Mouse (Mus musculus) kidney, embryonic 14.5 days (tissue): ENCODE measurements around the gene Rnaseh2b. TPM values are rescaled to one million over a fixed set of nuclear protein-coding genes. Genes with fewer than 3 reads are reported as not detected.

Experiments used
- ATAC-seq: fragments of 200-750 bp; cut with Nextera tagmentation; 2 replicates; pipeline ENCODE4 v1.8.0; 2017; ENCODE audit warnings: moderate number of reproducible peaks, mild to moderate bottlenecking, moderate TSS enrichment, moderate library complexity; ENCODE audit not compliant: low FRiP score, low TSS enrichment
- H3K27ac ChIP-seq: fragments of 300-500 bp; sonication (generic); 2 replicates; pipeline ENCODE4 v1.5.1; 2014; ENCODE audit warnings: low read depth, mild to moderate bottlenecking, low read length, moderate library complexity, mixed read lengths
- H3K27me3 ChIP-seq: fragments of 300-500 bp; sonication (generic); 2 replicates; pipeline ENCODE4 v1.6.1; 2014; ENCODE audit warnings: mild to moderate bottlenecking, low read length; ENCODE audit not compliant: control insufficient read depth, insufficient read depth
- H3K36me3 ChIP-seq: fragments of 300-500 bp; sonication (generic); 2 replicates; pipeline ENCODE4 v1.6.1; 2014; ENCODE audit warnings: low read length, mixed read lengths; ENCODE audit not compliant: control insufficient read depth, insufficient read depth
- H3K4me1 ChIP-seq: fragments of 300-500 bp; sonication (generic); 2 replicates; pipeline ENCODE4 v1.6.1; 2014; ENCODE audit warnings: low read length, mixed read lengths; ENCODE audit not compliant: control insufficient read depth, insufficient read depth
- H3K4me2 ChIP-seq: fragments of 300-500 bp; sonication (generic); replicated peaks from 2 replicates; pipeline ENCODE4 v1.6.1; 2014; ENCODE audit warnings: low read depth, mild to moderate bottlenecking, low read length
- H3K4me3 ChIP-seq: fragments of 300-500 bp; sonication (generic); 2 replicates; pipeline ENCODE4 v1.5.1; 2014; ENCODE audit warnings: mild to moderate bottlenecking, low read length
- H3K9ac ChIP-seq: fragments of 300-500 bp; sonication (generic); 2 replicates; pipeline ENCODE4 v1.6.1; 2014; ENCODE audit warnings: low read depth, mild to moderate bottlenecking, low read length, moderate library complexity
- H3K9me3 ChIP-seq: fragments of 300-500 bp; sonication (generic); 2 replicates; pipeline ENCODE4 v1.6.1; 2016; ENCODE audit warnings: low read length; ENCODE audit not compliant: control insufficient read depth
- WGBS: fragments of 180-500 bp; shearing (Covaris S2); extraction: QIAGEN DNeasy Blood & Tissue Kit; methylation state at CpG from one replicate; pipeline ENCODE4 v1.1.7; 2014; 5-methylcytosine and 5-hydroxymethylcytosine counted together
- polyA plus RNA-seq: library from polyadenylated mRNA; unstranded; fragments of >200 nt; fragmentation: Nextera tagmentation; extraction: Ambion mirVana; gene quantifications from 2 replicates; pipeline ENCODE4 v1.2.1, GENCODE M21; 2014

Gene Rnaseh2b
- polyA plus RNA-seq, 1 experiment from 2014 or later: 69.3 TPM

DNA sequence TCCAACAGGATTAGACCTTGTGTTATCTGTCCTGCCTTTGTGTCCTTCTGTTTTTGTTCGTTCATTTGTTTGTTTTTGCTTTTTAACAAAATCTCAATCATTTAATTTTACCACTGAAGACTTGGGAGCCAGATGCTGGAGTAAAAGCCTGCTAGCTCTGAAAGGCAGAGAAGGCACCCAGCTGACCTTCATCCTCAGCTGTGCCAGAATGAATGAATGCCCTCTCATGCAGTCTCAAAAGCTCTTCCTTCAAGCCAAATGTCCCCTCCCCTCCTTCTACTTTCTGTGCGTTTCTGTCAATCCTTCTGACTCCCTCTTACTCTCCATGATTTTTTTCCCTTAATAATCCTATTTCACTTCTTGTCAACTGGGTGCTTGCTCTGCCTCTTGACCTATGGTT lies 34.8 kb downstream of the Rnaseh2b start:
- ATAC-seq: no peak
- 43% methylated on average over 2 of the region's 2 CpGs for WGBS
- Histone ChIP-seq H3K27me3 (no peaks in the 10 kb centered on the region), H3K4me3 (no peak overlapping the region), H3K9me3 (no peaks in the 10 kb centered on the region), H3K4me1 (peaks cover 3% of the 10 kb centered on the region; the same call in 1 of the 2 replicates), H3K4me2 (no peak overlapping the region), H3K27ac (no peak overlapping the region), H3K36me3 (no peaks in the 10 kb centered on the region), H3K9ac (no peak overlapping the region)

DNA sequence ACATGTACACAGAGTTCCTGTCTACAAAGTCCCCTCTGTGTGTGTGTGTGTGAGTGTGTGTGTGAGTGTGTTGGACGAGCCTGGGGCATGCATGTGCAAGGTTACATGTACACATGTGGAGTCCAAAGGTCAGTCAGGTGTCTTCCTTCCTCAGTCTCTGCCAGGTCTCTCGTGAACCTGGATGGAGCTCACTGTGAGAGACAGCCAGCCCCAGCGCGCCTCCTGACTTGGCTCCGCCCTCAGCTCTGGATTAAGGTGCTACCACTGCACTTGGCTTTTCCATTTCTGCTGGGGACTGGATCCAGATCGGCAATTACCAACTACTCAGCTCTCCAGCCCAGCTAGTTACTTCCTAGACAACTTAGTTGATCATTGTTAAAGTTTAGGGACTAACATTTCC lies 36.2 kb downstream of the Rnaseh2b start:
- Histone ChIP-seq H3K4me1 (peaks cover 12% of the 10 kb centered on the region; the same call in 1 of the 2 replicates), H3K4me3 (no peak overlapping the region), H3K9ac (no peak overlapping the region), H3K27me3 (no peaks in the 10 kb centered on the region), H3K27ac (no peak overlapping the region), H3K9me3 (no peaks in the 10 kb centered on the region), H3K4me2 (no peak overlapping the region), H3K36me3 (no peaks in the 10 kb centered on the region)
- ATAC-seq: no peak
- WGBS: 55% methylated on average over 6 of the region's 6 CpGs

DNA sequence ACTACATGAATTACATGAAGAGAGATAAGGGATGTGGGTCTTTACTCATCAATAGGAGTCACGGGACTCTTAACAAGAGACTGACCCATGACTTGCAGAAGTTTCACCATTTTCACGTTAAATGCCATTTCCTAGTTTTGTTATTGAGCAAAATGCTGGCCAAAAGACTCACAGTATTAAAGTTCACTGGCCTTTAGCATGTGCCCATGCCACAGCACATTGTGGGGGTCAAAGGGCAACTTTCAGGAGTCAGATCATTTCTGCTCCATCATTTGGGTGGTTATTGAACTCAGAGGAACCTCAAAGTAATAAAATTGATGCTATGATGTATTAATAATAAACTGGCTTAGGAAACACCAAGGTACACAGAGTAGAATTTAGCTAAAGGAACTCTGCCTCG lies 37.2 kb downstream of the Rnaseh2b start:
- no peaks in the 10 kb centered on the region for H3K27me3 ChIP-seq
- peaks cover 12% of the 10 kb centered on the region; the same call in 1 of the 2 replicates for H3K4me1 ChIP-seq
- H3K4me2 ChIP-seq: no peak overlapping the region
- H3K27ac ChIP-seq: no peak overlapping the region
- 83% methylated on average over 3 of the region's 3 CpGs for WGBS
- no peak for ATAC-seq
- H3K9me3 ChIP-seq: no peaks in the 10 kb centered on the region
- no peak overlapping the region for H3K4me3 ChIP-seq
- H3K36me3 ChIP-seq: no peaks in the 10 kb centered on the region
- H3K9ac ChIP-seq: no peak overlapping the region

DNA sequence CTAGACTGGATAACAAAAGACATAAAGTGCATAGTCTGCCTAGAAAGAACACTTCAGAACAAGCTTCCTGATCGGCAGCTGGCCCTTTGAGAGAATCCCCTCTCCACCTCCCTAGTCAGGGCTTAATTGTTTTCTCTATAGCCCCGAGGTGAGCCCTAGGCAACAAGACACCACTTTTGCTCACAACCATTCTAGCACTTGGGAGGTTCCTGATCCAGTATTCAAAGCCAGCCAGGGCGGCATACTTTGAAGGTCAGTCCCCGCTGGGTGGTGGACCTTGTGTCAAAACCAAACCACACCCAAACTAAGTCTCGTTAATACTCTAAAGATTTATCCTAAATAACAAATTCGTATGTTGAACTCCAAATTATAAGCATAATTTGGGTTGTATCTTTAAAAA lies 39.1 kb downstream of the Rnaseh2b start:
- no peaks in the 10 kb centered on the region for H3K9me3 ChIP-seq
- H3K4me3 ChIP-seq: peak overlapping the region; percentile 77
- peak overlapping the region; percentile 81 for H3K4me2 ChIP-seq
- no peak for ATAC-seq
- 18% methylated on average over 6 of the region's 6 CpGs for WGBS
- no peaks in the 10 kb centered on the region for H3K36me3 ChIP-seq
- peak overlapping the region; percentile 84; the same call in 1 of the 2 replicates for H3K9ac ChIP-seq
- H3K27ac ChIP-seq: no peak overlapping the region
- H3K27me3 ChIP-seq: no peaks in the 10 kb centered on the region
- peaks cover 12% of the 10 kb centered on the region; the same call in 1 of the 2 replicates for H3K4me1 ChIP-seq

DNA sequence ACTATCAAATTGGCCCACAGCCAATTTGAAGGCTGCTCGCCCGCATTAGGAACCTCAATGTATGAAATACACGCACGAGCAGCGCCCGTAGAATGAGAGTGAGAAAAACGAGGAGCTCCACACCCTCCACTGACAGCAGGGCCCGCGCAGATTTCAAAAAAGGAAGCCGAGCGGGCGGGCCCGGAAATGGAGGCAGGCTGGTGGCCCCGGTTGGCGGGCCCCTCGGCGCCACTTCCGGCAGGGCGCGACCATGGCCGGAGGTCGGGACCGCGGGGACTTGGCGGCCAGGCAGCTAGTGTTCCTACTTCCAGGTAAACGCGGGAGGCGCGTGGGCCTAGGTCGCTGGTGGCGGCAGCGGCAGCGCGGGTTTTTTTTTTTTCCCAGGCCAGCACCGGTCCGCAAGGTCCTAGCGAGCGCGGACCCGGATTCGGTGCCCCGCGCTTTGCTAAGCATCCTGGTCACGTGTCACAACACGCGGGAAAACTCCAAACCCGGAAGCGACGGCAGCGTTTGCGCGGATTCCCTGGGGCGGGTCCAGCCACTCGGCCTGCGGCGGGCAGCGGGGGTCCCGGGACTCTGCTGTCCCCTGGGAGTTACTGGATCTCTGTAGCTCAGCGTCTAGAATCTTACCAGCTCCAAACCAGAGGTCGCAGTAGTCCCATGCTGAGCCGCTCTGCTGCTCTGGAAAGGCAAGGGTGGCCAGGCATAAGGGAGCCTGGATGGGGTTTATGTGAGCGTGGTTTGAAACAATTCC lies 39.7 kb downstream of the Rnaseh2b start:
- no peaks in the 10 kb centered on the region for H3K27me3 ChIP-seq
- under 1% methylated on average over 61 of the region's 62 CpGs for WGBS

DNA sequence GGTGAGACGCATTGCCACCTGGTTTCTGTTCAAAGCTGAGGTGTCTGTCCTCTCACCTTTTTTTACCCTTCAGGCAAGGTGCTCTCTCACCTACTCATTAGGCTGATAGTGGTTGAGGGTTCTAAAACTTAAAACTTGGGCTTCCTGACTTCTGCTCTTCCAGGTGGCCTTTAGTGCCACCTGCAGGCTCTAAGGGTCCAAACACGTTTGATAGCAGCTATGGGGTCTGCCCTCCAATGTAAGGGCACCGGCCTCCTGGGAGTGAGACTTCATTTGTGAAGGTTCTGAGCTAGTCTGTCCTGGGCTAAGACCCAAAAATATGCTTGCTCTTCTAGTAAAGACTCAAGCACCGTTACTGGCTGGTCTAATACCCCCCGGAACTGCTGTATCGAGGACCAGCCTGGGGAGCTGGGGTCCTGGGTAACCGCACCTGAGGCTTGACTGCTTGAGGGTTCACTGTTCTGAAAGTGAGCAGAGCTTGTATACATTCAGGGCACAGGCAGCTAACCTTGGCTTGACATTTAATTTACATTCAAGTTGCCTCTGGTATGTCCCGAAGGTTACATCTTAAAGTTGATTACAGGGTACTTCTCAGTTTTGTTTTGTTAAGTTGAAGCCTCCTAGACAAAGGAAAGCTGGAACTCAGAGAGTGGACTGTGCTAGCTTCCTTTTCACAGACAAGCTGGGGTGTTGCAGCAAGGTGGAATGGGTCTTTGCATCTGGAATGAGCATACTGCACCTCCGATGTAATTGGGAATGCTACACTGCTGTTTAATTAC lies 41.7 kb downstream of the Rnaseh2b start:
- peaks cover 12% of the 10 kb centered on the region; the same call in 1 of the 2 replicates for H3K4me1 ChIP-seq
- no peaks in the 10 kb centered on the region for H3K27me3 ChIP-seq
- WGBS: 73% methylated on average over 9 of the region's 9 CpGs
- no peak for ATAC-seq
- no peak overlapping the region for H3K4me2 ChIP-seq
- H3K4me3 ChIP-seq: no peak overlapping the region
- H3K9me3 ChIP-seq: no peaks in the 10 kb centered on the region
- H3K36me3 ChIP-seq: no peaks in the 10 kb centered on the region
- H3K9ac ChIP-seq: no peak overlapping the region
- no peak overlapping the region for H3K27ac ChIP-seq

More for the DNA sequence above, 39.7 kb downstream of the Rnaseh2b start:
- Histone ChIP-seq H3K4me1 (peaks cover 12% of the 10 kb centered on the region; the same call in 1 of the 2 replicates), H3K4me3 (peak overlapping the region; percentile 77), H3K27ac (peak overlapping the region; percentile 84), H3K9me3 (no peaks in the 10 kb centered on the region), H3K36me3 (no peaks in the 10 kb centered on the region), H3K9ac (peak overlapping the region; percentile 84), H3K4me2 (peak overlapping the region; percentile 81)
- ATAC-seq: peak; percentile 85

DNA sequence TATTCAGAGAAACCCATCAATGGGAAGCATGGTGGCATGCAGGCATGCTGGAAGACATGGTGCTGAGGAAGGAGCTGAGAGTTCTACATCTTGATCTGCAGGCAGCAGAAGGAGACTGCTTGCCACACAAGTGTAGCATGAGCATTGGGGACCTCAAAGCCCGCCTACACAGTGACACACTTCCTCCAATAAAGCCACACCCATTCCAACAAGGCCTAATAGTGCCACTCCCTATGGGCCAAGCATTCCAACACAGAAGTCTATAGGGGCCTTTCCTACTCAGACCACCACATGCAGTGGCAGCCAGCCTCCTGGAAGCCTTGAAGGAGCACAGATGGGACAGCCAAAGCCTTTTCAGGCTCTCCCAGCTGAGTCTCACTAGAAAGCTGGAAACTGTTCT lies 46.8 kb downstream of the Rnaseh2b start:
- Histone ChIP-seq H3K4me3 (no peak overlapping the region), H3K36me3 (no peaks in the 10 kb centered on the region), H3K4me2 (no peak overlapping the region), H3K4me1 (no peaks in the 10 kb centered on the region), H3K9me3 (no peaks in the 10 kb centered on the region), H3K9ac (no peak overlapping the region), H3K27ac (no peak overlapping the region), H3K27me3 (no peaks in the 10 kb centered on the region)
- 100% methylated on average over 1 of the region's 1 CpGs for WGBS
- no peak for ATAC-seq

DNA sequence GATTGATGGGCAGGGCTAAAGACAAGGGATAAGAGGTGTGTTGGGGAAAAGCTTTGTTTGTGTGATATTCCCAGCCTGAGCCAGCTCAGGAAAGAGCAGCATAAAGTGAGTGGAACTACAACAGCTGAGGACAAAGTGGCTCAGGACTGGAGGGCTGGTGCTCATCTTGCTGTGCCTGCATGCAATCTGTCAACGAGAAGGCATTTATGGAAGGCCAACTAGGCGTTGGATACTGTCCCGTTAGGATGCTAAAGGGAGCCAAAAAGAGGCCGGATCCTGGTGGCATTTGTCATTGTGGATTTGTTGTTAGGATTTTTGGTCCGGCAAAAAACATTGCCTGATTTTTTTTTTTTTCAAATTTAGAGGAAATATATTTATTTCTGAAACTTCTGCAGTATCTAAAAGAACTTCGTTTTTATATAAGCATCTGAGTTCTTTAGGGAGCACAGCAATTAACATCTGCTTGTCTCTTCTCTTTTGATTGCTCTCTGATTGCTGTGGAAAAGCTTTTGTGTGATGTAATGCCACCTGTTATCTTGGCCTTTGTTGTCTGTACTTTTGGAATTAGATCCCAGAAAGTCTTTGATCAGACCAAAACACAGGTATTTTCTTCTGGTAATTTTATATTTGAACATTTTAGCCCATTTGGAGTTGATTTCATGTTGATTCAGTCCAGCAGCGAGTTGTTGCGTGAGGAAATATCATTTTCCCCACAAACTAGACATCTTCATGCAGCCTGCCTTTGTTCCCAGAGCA lies 49.7 kb downstream of the Rnaseh2b start:
- 60% methylated on average over 8 of the region's 8 CpGs for WGBS
- no peaks in the 10 kb centered on the region for H3K4me1 ChIP-seq
- H3K4me2 ChIP-seq: no peak overlapping the region
- ATAC-seq: no peak
- H3K27ac ChIP-seq: no peak overlapping the region
- no peaks in the 10 kb centered on the region for H3K27me3 ChIP-seq
- H3K9ac ChIP-seq: no peak overlapping the region
- H3K9me3 ChIP-seq: no peaks in the 10 kb centered on the region
- no peaks in the 10 kb centered on the region for H3K36me3 ChIP-seq
- no peak overlapping the region for H3K4me3 ChIP-seq
